Mouse (Mus musculus): Measurements from ENCODE around the gene Pik3r4.

- no peak for TF ChIP-seq CTCF (IDR thresholded peaks at IDR 0.05; ENCODE audit: low read depth)
- peak; percentile 64 for TF ChIP-seq EP300 (IDR thresholded peaks at IDR 0.05; ENCODE audit: low read depth)
These were observed 55.1 kb downstream of the Pik3r4 start for GRCm38 (mm10) chr9:105697764-105698396.

Measured in heart, postnatal 0 days (tissue).